Mouse (Mus musculus): ENCODE data around the gene Hnrnpr. TPM values are rescaled to one million over a fixed set of nuclear protein-coding genes. Genes with fewer than 3 reads are reported as not detected.

Hnrnpr gene
- polyA plus RNA-seq, 1 experiment from 2014 or later: 187 TPM

DNA sequence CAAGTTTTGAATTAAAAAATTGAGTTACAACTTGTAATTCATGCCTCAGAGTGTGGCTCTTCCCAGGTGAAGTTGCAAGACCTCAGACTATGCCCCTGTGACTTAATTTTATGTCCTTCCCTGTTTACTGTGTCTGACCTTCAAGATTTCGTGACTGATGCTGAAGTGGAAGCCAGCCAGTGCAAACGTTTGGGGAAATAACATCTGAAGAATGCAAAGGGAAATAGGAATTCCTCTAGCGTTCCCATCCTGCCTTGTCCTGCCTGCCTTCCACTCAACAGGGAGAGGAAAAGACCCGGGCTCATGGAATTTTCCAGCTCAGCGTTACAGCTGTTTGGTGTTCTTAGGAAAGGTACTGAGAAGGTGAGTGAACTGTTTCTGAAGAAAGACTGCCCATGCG is 46.3 kb downstream of the Hnrnpr start:
- 60% methylated on average over 6 of the region's 6 CpGs for WGBS
- H3K4me1 ChIP-seq: no peaks in the 10 kb centered on the region
- no peak overlapping the region for H3K9ac ChIP-seq
- no peak overlapping the region for H3K4me3 ChIP-seq
- H3K27ac ChIP-seq: no peak overlapping the region
- H3K27me3 ChIP-seq: no peaks in the 10 kb centered on the region
- no peak overlapping the region for H3K4me2 ChIP-seq
- H3K9me3 ChIP-seq: no peaks in the 10 kb centered on the region
- ATAC-seq (ENCODE audit: borderline replicate concordance, extremely low read depth, low FRiP score, low TSS enrichment): no peak
- H3K36me3 ChIP-seq: peaks cover 82% of the 10 kb centered on the region

GRCm38 (mm10) chr4:136357429-136357828 is 46.7 kb downstream of the Hnrnpr start:
- peaks cover 79% of the 10 kb centered on the region for H3K36me3 ChIP-seq
- H3K9me3 ChIP-seq: no peaks in the 10 kb centered on the region
- no peaks in the 10 kb centered on the region for H3K4me1 ChIP-seq
- H3K4me3 ChIP-seq: no peak overlapping the region
- no peak for ATAC-seq (ENCODE audit: borderline replicate concordance, extremely low read depth, low FRiP score, low TSS enrichment)
- 92% methylated on average over 4 of the region's 4 CpGs for WGBS
- H3K4me2 ChIP-seq: no peak overlapping the region
- no peak overlapping the region for H3K9ac ChIP-seq
- H3K27ac ChIP-seq: no peak overlapping the region
- no peaks in the 10 kb centered on the region for H3K27me3 ChIP-seq

GRCm38 (mm10) chr4:136367856-136368255 is 57.1 kb downstream of the Hnrnpr start:
- Histone ChIP-seq H3K4me1 (no peaks in the 10 kb centered on the region), H3K9me3 (no peaks in the 10 kb centered on the region), H3K4me2 (no peak overlapping the region), H3K27me3 (no peaks in the 10 kb centered on the region), H3K4me3 (no peak overlapping the region), H3K36me3 (no peaks in the 10 kb centered on the region), H3K9ac (no peak overlapping the region), H3K27ac (no peak overlapping the region)
- ATAC-seq (ENCODE audit: borderline replicate concordance, extremely low read depth, low FRiP score, low TSS enrichment): no peak
- 57% methylated on average over 4 of the region's 4 CpGs for WGBS

DNA sequence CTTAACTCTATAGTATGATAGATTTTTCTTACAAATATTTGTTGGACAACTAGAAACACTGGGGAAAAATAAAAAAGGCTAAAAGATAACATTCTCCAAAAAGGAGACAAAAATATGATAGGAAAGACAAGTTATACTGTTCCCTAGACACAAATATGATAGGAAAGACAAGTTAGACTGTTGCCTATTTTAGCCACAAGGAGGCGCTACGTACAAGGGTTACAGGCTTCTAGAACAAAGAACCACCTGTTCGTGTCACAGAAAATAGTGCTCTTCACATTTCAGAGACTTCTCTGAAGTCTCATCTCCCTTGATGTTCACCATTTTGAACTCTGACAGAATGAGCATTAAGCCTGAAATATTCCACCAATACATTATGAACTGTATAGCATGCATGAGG is 59.0 kb downstream of the Hnrnpr start:
- H3K27ac ChIP-seq: no peak overlapping the region
- H3K4me1 ChIP-seq: no peaks in the 10 kb centered on the region
- H3K4me3 ChIP-seq: no peak overlapping the region
- H3K9me3 ChIP-seq: no peaks in the 10 kb centered on the region
- 3% methylated on average over 3 of the region's 3 CpGs for WGBS
- H3K9ac ChIP-seq: no peak overlapping the region
- no peaks in the 10 kb centered on the region for H3K36me3 ChIP-seq
- no peaks in the 10 kb centered on the region for H3K27me3 ChIP-seq
- no peak for ATAC-seq (ENCODE audit: borderline replicate concordance, extremely low read depth, low FRiP score, low TSS enrichment)
- H3K4me2 ChIP-seq: no peak overlapping the region

DNA sequence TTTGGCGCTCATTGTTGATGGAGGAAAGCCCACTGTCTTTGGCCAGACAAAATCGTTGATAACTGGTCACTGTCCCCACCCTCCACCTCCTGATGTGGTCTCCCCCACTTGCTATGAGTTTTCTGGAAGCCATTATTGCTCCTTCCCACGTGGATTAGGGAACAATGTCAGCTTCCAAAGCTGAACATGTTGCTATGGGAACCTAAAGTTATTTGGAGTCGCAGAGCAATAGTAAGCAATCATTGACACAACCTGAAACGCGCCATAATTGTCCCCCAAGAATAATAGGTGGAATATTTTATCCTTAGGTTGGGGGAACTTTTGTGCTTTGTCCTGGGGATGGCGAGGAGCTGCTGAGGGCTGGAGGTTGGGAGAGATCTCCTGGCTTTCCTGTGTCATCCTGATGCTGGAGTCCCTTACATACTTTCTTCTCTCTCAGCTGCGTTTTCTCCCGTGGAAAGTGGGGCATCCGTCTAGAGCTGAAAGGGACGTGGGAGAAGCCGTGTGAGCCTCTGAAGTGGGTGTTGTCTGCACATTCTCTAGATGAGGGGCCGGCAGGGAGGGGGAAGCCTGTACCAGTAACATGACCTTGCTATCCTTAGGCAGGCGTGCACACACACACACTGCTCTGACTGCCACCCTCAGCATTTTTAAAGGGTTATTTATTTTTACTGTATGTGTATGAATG is 62.9 kb downstream of the Hnrnpr start:
- H3K27me3 ChIP-seq: no peaks in the 10 kb centered on the region
- H3K36me3 ChIP-seq: no peaks in the 10 kb centered on the region
- ATAC-seq (ENCODE audit: borderline replicate concordance, extremely low read depth, low FRiP score, low TSS enrichment): no peak
- H3K4me2 ChIP-seq: no peak overlapping the region
- no peaks in the 10 kb centered on the region for H3K4me1 ChIP-seq
- no peak overlapping the region for H3K4me3 ChIP-seq
- no peak overlapping the region for H3K27ac ChIP-seq
- 54% methylated on average over 14 of the region's 14 CpGs for WGBS
- H3K9me3 ChIP-seq: no peaks in the 10 kb centered on the region
- no peak overlapping the region for H3K9ac ChIP-seq

DNA sequence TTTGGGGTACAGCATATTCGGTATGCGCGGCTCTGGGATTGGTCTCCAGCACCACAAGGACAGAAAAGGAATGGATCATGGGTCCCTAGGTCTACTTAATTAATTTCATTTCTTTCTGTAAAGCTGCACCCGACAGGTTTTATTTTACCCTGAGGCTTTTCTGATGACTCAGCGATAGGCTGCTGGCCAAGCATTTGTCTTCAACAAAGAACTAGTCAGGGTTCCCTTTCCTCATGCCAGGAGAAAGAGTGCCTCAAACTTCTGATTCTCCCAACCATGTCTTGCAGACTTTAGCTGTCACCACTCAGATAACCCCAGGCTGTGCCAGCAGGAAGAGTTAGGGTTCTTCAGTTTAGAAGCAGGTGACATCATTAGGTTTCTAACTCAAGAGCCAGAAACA is 66.3 kb downstream of the Hnrnpr start:
- Histone ChIP-seq H3K4me3 (no peak overlapping the region), H3K4me1 (no peaks in the 10 kb centered on the region), H3K36me3 (no peaks in the 10 kb centered on the region), H3K9ac (no peak overlapping the region), H3K27me3 (no peaks in the 10 kb centered on the region), H3K9me3 (no peaks in the 10 kb centered on the region), H3K27ac (no peak overlapping the region), H3K4me2 (no peak overlapping the region)
- WGBS: 81% methylated on average over 5 of the region's 5 CpGs
- ATAC-seq (ENCODE audit: borderline replicate concordance, extremely low read depth, low FRiP score, low TSS enrichment): no peak

- H3K4me2 ChIP-seq: no peak overlapping the region
- H3K36me3 ChIP-seq: no peaks in the 10 kb centered on the region
- H3K27me3 ChIP-seq: no peaks in the 10 kb centered on the region
- 79% methylated on average over 5 of the region's 5 CpGs for WGBS
- ATAC-seq (ENCODE audit: borderline replicate concordance, extremely low read depth, low FRiP score, low TSS enrichment): no peak
- H3K9ac ChIP-seq: no peak overlapping the region
- no peaks in the 10 kb centered on the region for H3K9me3 ChIP-seq
- H3K27ac ChIP-seq: no peak overlapping the region
- H3K4me1 ChIP-seq: no peaks in the 10 kb centered on the region
- no peak overlapping the region for H3K4me3 ChIP-seq
Observed at GRCm38 (mm10) chr4:136383052-136383451, 72.3 kb downstream of the Hnrnpr start.

DNA sequence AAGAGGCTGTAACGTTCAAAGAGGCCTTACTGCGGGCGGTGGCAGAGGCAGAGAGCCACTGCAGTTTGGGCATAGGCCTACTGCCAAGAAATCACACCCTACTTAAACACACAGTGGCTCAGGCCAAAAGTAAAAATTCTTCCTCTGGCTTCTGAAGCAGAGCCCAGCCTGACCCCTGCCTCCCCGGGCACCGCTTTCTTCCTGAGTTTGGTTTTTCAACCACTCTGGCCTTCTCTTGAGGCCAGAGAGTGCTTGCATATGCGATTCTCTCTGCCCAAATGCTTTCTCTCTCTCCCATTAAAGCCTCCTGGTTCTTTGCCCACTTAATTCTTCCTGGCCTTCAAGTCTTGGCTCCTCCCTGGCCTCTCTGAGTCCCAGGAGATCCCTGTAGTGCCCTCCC is 73.1 kb downstream of the Hnrnpr start:
- H3K9me3 ChIP-seq: no peaks in the 10 kb centered on the region
- H3K4me3 ChIP-seq: no peak overlapping the region
- H3K4me2 ChIP-seq: no peak overlapping the region
- WGBS: 66% methylated on average over 6 of the region's 6 CpGs
- H3K27me3 ChIP-seq: no peaks in the 10 kb centered on the region
- H3K9ac ChIP-seq: no peak overlapping the region
- H3K4me1 ChIP-seq: no peaks in the 10 kb centered on the region
- no peaks in the 10 kb centered on the region for H3K36me3 ChIP-seq
- H3K27ac ChIP-seq: no peak overlapping the region
- ATAC-seq (ENCODE audit: borderline replicate concordance, extremely low read depth, low FRiP score, low TSS enrichment): no peak

GRCm38 (mm10) chr4:136387261-136387660 is 76.5 kb downstream of the Hnrnpr start:
- no peak overlapping the region for H3K9ac ChIP-seq
- no peak overlapping the region for H3K27ac ChIP-seq
- H3K27me3 ChIP-seq: 0 out of 2 replicates have a peak, but pooled peaks cover 5% of the 10 kb centered on the region
- no peaks in the 10 kb centered on the region for H3K9me3 ChIP-seq
- H3K4me3 ChIP-seq: no peak overlapping the region
- H3K4me1 ChIP-seq: no peaks in the 10 kb centered on the region
- H3K36me3 ChIP-seq: no peaks in the 10 kb centered on the region
- no peak overlapping the region for H3K4me2 ChIP-seq
- ATAC-seq (ENCODE audit: borderline replicate concordance, extremely low read depth, low FRiP score, low TSS enrichment): no peak
- WGBS: 54% methylated on average over 11 of the region's 11 CpGs

DNA sequence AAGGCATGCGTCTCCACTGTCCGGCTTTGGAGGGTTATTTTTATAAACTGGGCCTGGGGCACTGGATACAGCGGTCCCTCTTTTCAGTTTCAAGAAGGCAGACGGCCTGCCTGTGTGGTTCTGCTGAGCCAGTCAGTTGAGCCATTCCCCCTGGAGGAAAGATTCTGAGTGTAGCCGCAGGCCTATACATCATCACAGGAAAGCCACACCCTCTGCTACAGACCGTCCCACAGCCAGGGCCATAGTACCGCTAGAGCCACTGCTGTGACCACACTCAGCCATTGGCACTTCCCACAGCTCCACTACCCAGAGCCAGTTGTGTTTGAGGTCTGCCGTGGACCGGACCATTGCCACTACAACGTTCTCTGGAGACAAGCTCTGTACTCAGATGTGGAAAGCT is 91.1 kb downstream of the Hnrnpr start:
- no peak for ATAC-seq (ENCODE audit: borderline replicate concordance, extremely low read depth, low FRiP score, low TSS enrichment)
- 68% methylated on average over 10 of the region's 10 CpGs for WGBS
- Histone ChIP-seq H3K36me3 (no peaks in the 10 kb centered on the region), H3K9ac (no peak overlapping the region), H3K4me1 (no peaks in the 10 kb centered on the region), H3K27ac (no peak overlapping the region), H3K4me3 (no peak overlapping the region), H3K4me2 (no peak overlapping the region), H3K9me3 (no peaks in the 10 kb centered on the region), H3K27me3 (no peaks in the 10 kb centered on the region)

- Histone ChIP-seq H3K36me3 (no peaks in the 10 kb centered on the region), H3K4me3 (no peak overlapping the region), H3K27ac (no peak overlapping the region), H3K9ac (no peak overlapping the region), H3K4me1 (no peaks in the 10 kb centered on the region), H3K9me3 (no peaks in the 10 kb centered on the region), H3K4me2 (no peak overlapping the region), H3K27me3 (no peaks in the 10 kb centered on the region)
- WGBS: 52% methylated on average over 11 of the region's 11 CpGs
- ATAC-seq (ENCODE audit: borderline replicate concordance, extremely low read depth, low FRiP score, low TSS enrichment): no peak
Observed at GRCm38 (mm10) chr4:136407831-136408230, 97.1 kb downstream of the Hnrnpr start.
